Mouse (Mus musculus) limb, embryonic 14.5 days (tissue): ENCODE measurements at regions not wholly inside any gene's neighbourhood (a gene's known extent, or its start where the extent isn't known, plus 50 kb on each side); places are given as distances from the start of the nearest gene placed in this dataset.

ENCODE experiments used
- ATAC-seq: fragments of 200-750 bp; cut with Nextera tagmentation; 2 replicates; pipeline ENCODE4 v1.8.0; 2017; ENCODE audit warnings: low read depth, moderate number of reproducible peaks, moderate TSS enrichment; ENCODE audit not compliant: low FRiP score
- DNase-seq: peaks from one replicate; pipeline ENCODE4 v3.0.0-alpha.2; 2015; ENCODE audit warnings: low spot score
- H3K27ac ChIP-seq: fragments of 300-500 bp; sonication (generic); replicated peaks from 2 replicates; pipeline ENCODE4 v1.5.1; 2014; ENCODE audit warnings: low read depth, mild to moderate bottlenecking, low read length, moderate library complexity, mixed read lengths
- H3K27me3 ChIP-seq: fragments of 300-500 bp; sonication (generic); 2 replicates; pipeline ENCODE4 v1.6.1; 2014; ENCODE audit warnings: low read length, mixed read lengths; ENCODE audit not compliant: control insufficient read depth, insufficient read depth
- H3K36me3 ChIP-seq: fragments of 300-500 bp; sonication (generic); 2 replicates; pipeline ENCODE4 v1.6.1; 2014; ENCODE audit warnings: mild to moderate bottlenecking, low read length, moderate library complexity, mixed read lengths; ENCODE audit not compliant: control insufficient read depth, insufficient read depth
- H3K4me1 ChIP-seq: fragments of 300-500 bp; sonication (generic); 2 replicates; pipeline ENCODE4 v1.6.1; 2014; ENCODE audit warnings: antibody characterized with exemption, low read length, mixed read lengths; ENCODE audit not compliant: control insufficient read depth, insufficient read depth
- H3K4me2 ChIP-seq: fragments of 300-500 bp; sonication (generic); replicated peaks from 2 replicates; pipeline ENCODE4 v1.6.1; 2014; ENCODE audit warnings: low read depth, mild to moderate bottlenecking, low read length, moderate library complexity; ENCODE audit not compliant: severe bottlenecking
- H3K4me3 ChIP-seq: fragments of 300-500 bp; sonication (generic); replicated peaks from 2 replicates; pipeline ENCODE4 v1.5.1; 2014; ENCODE audit warnings: low read length
- H3K9ac ChIP-seq: fragments of 300-500 bp; sonication (generic); 2 replicates; pipeline ENCODE4 v1.6.1; 2014; ENCODE audit warnings: mild to moderate bottlenecking, low read depth, low read length, moderate library complexity; ENCODE audit not compliant: severe bottlenecking
- H3K9me3 ChIP-seq: fragments of 300-500 bp; sonication (generic); 2 replicates; pipeline ENCODE4 v1.6.1; 2016; ENCODE audit warnings: low read length; ENCODE audit not compliant: control insufficient read depth
- POLR2A ChIP-seq: fragments of 200-500 bp; IDR thresholded peaks from 2 replicates; pipeline ENCODE4 v1.8.0; 2012; ENCODE audit warnings: inconsistent platforms, mild to moderate bottlenecking, moderate library complexity, borderline replicate concordance; ENCODE audit not compliant: insufficient read depth, insufficient read length; ENCODE audit errors: extremely low read depth
- WGBS: fragments of 180-500 bp; shearing (Covaris S2); extraction: QIAGEN DNeasy Blood & Tissue Kit; methylation state at CpG from one replicate; pipeline ENCODE4 v1.1.7; 2014; 5-methylcytosine and 5-hydroxymethylcytosine counted together

- peaks cover 16% of the 10 kb centered on the region for H3K4me1 ChIP-seq
- H3K4me2 ChIP-seq, result no peak overlapping the region
- no peaks in the 10 kb centered on the region for H3K27me3 ChIP-seq
- WGBS, result 65% methylated on average over 3 of the region's 3 CpGs
- H3K9me3 ChIP-seq, result no peaks in the 10 kb centered on the region
- H3K9ac ChIP-seq, result no peak overlapping the region
- no peak overlapping the region for H3K27ac ChIP-seq
- no peaks in the 10 kb centered on the region for H3K36me3 ChIP-seq
- DNase-seq (no peak), ATAC-seq (no peak)
- no peak overlapping the region for H3K4me3 ChIP-seq
- no peak for TF ChIP-seq POLR2A
These were observed 219.5 kb upstream of the Zmiz1 start for GRCm38 (mm10) chr14:25239335-25239960.

DNA sequence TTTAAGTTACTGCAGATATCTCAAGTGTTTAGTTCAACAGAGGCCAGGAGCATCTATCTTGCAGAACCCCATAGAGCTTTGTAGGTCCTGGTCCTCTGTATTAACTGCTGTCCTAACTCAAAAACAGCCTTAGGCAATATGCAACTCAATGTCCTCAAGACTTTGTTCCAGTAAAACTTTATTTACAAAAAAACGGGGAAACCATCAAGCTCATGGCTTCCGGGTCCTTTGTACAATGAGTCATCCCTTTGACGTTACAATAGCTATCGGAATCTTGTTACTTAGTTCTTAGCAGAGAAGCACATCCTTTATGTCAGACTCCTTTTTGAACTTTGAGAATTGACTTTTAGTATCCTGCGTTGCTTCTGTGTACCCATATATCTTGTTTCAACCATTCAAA is 216.2 kb upstream of the Zmiz1 start:
- Histone ChIP-seq H3K4me3 (no peak overlapping the region), H3K4me1 (peaks cover 18% of the 10 kb centered on the region), H3K36me3 (no peaks in the 10 kb centered on the region), H3K4me2 (no peak overlapping the region), H3K9me3 (no peaks in the 10 kb centered on the region), H3K27me3 (no peaks in the 10 kb centered on the region), H3K27ac (peak overlapping the region; percentile 55; the same call in 1 of the 2 replicates), H3K9ac (no peak overlapping the region)
- DNase-seq (no peak), ATAC-seq (no peak)
- TF ChIP-seq POLR2A, result no peak
- 64% methylated on average over 5 of the region's 5 CpGs for WGBS

- Histone ChIP-seq H3K4me1 (peaks cover 18% of the 10 kb centered on the region), H3K4me2 (peak overlapping the region; percentile 17; the same call in 1 of the 2 replicates), H3K27ac (peak overlapping the region; percentile 55), H3K4me3 (no peak overlapping the region), H3K27me3 (no peaks in the 10 kb centered on the region), H3K9ac (no peak overlapping the region), H3K36me3 (no peaks in the 10 kb centered on the region), H3K9me3 (no peaks in the 10 kb centered on the region)
- DNase-seq, result peak; percentile 18
- no peak for TF ChIP-seq POLR2A
- 5% methylated on average over 4 of the region's 4 CpGs for WGBS
- peak; percentile 57; the same call in 1 of the 2 replicates for ATAC-seq
These were observed 215.7 kb upstream of the Zmiz1 start for GRCm38 (mm10) chr14:25243289-25243688.

GRCm38 (mm10) chr14:25243698-25244097 is 215.3 kb upstream of the Zmiz1 start:
- H3K9me3 ChIP-seq, result no peaks in the 10 kb centered on the region
- H3K4me3 ChIP-seq, result no peak overlapping the region
- WGBS, result 54% methylated on average over 5 of the region's 5 CpGs
- no peak for DNase-seq
- 0 out of 2 replicates have a peak, but pooled peaks have one; percentile 15 for ATAC-seq
- no peak overlapping the region for H3K9ac ChIP-seq
- peak overlapping the region; percentile 17; the same call in 1 of the 2 replicates for H3K4me2 ChIP-seq
- no peaks in the 10 kb centered on the region for H3K36me3 ChIP-seq
- H3K27me3 ChIP-seq, result no peaks in the 10 kb centered on the region
- peaks cover 18% of the 10 kb centered on the region for H3K4me1 ChIP-seq
- peak overlapping the region; percentile 55 for H3K27ac ChIP-seq
- TF ChIP-seq POLR2A, result no peak

- no peaks in the 10 kb centered on the region for H3K36me3 ChIP-seq
- no peaks in the 10 kb centered on the region for H3K27me3 ChIP-seq
- H3K4me2 ChIP-seq, result no peak overlapping the region
- peaks cover 18% of the 10 kb centered on the region for H3K4me1 ChIP-seq
- no peak overlapping the region for H3K9ac ChIP-seq
- ATAC-seq (no peak), DNase-seq (no peak)
- 91% methylated on average over 6 of the region's 6 CpGs for WGBS
- H3K27ac ChIP-seq, result no peak overlapping the region
- TF ChIP-seq POLR2A, result no peak
- no peak overlapping the region for H3K4me3 ChIP-seq
- H3K9me3 ChIP-seq, result no peaks in the 10 kb centered on the region
These were observed 214.1 kb upstream of the Zmiz1 start for GRCm38 (mm10) chr14:25244841-25245240.
